Mouse (Mus musculus) CH12.LX (cell line): ENCODE measurements around the gene Krt73.

Experiments used
- CTCF ChIP-seq, 2 experiments: IDR thresholded peaks in 1 of 2; conservative IDR thresholded peaks in 1 of 2; 2 replicates each; pipeline ENCODE4 v1.5.1; 2011 to 2012; ENCODE audit warnings: low read depth in 2 of 2, low read length in 2 of 2, improper control_type of control experiment in 1 of 2, inconsistent platforms in 1 of 2, mild to moderate bottlenecking in 1 of 2, moderate library complexity in 1 of 2
- ELF1 ChIP-seq: IDR thresholded peaks from 2 replicates; pipeline ENCODE4 v1.6.1; 2014; ENCODE audit warnings: low read depth, mild to moderate bottlenecking, inconsistent platforms, low read length, improper control_type of control experiment
- EP300 ChIP-seq: IDR thresholded peaks from 2 replicates; pipeline ENCODE4 v1.6.1; 2011; ENCODE audit warnings: low read length, improper control_type of control experiment
- HCFC1 ChIP-seq: IDR thresholded peaks from 2 replicates; pipeline ENCODE4 v1.6.1; 2012; ENCODE audit warnings: low read depth, mild to moderate bottlenecking, inconsistent platforms, low read length, improper control_type of control experiment
- JUND ChIP-seq: conservative IDR thresholded peaks from 2 replicates; pipeline ENCODE4 v1.6.1; 2011; ENCODE audit warnings: low read depth, low read length, improper control_type of control experiment
- MAX ChIP-seq: IDR thresholded peaks from 2 replicates; pipeline ENCODE4 v1.6.1; 2011; ENCODE audit warnings: low read length, improper control_type of control experiment
- MEF2A ChIP-seq: IDR thresholded peaks from 2 replicates; pipeline ENCODE4 v1.6.1; 2014; ENCODE audit warnings: low read depth, mild to moderate bottlenecking, inconsistent platforms, low read length, improper control_type of control experiment, borderline replicate concordance
- POLR2A ChIP-seq: IDR thresholded peaks from 2 replicates; pipeline ENCODE4 v1.6.1; 2011; ENCODE audit warnings: low read depth, mild to moderate bottlenecking, improper control_type of control experiment, low read length
- POLR2AphosphoS2 ChIP-seq: IDR thresholded peaks from 2 replicates; pipeline ENCODE4 v1.6.1; 2011; ENCODE audit warnings: low read depth, low read length, improper control_type of control experiment
- RCOR1 ChIP-seq: conservative IDR thresholded peaks from 2 replicates; pipeline ENCODE4 v1.6.1; 2012; ENCODE audit warnings: low read depth, mild to moderate bottlenecking, inconsistent platforms, low read length, improper control_type of control experiment
- TCF12 ChIP-seq: IDR thresholded peaks from 2 replicates; pipeline ENCODE4 v1.6.1; 2014; ENCODE audit warnings: low read depth, mild to moderate bottlenecking, inconsistent platforms, low read length, improper control_type of control experiment
- ZC3H11A ChIP-seq: IDR thresholded peaks from 2 replicates; pipeline ENCODE4 v1.6.1; 2012; ENCODE audit warnings: low read depth, mild to moderate bottlenecking, inconsistent platforms, low read length, improper control_type of control experiment
- ZNF384 ChIP-seq: IDR thresholded peaks from 2 replicates; pipeline ENCODE4 v1.6.1; 2012; ENCODE audit warnings: low read depth, low read length, improper control_type of control experiment, inconsistent platforms

GRCm38 (mm10) chr15:101821786-101822185 is 19.6 kb upstream of the Krt73 start:
- TF ChIP-seq POLR2AphosphoS2 (no peak), ELF1 (no peak), EP300 (no peak), CTCF (conservative IDR thresholded peaks at IDR 0.05 in 1 of 2, IDR thresholded peaks at IDR 0.05 in 1 of 2; ENCODE audit: low read depth in 2 of 2, low read length in 2 of 2) (no peak), JUND (no peak), HCFC1 (no peak), RCOR1 (no peak), ZNF384 (no peak), TCF12 (no peak), ZC3H11A (no peak), POLR2A (no peak), MEF2A (no peak), MAX (no peak)
